Mouse (Mus musculus) forebrain, embryonic 10.5 days (tissue): Measurements from ENCODE around the gene Rhbdd3. TPM values are rescaled to one million over a fixed set of nuclear protein-coding genes. Genes with fewer than 3 reads are reported as not detected.
A peak's percentile ranks its signal among the peaks of the same experiment; 100 is the strongest.

Experiments used
- DNase-seq: peaks from one replicate; pipeline ENCODE4 v3.0.0-alpha.2; 2017; ENCODE audit warnings: low spot score; ENCODE audit errors: extremely low spot score
- H3K27ac ChIP-seq: fragments of 300-500 bp; sonication (generic); 2 replicates; pipeline ENCODE4 v1.5.1; 2016; ENCODE audit warnings: mild to moderate bottlenecking
- H3K27me3 ChIP-seq: fragments of 300-500 bp; sonication (generic); 2 replicates; pipeline ENCODE4 v1.6.1; 2016; ENCODE audit warnings: mild to moderate bottlenecking; ENCODE audit not compliant: poor library complexity, severe bottlenecking
- H3K36me3 ChIP-seq: fragments of 300-500 bp; sonication (generic); replicated peaks from 2 replicates; pipeline ENCODE4 v1.6.1; 2016; ENCODE audit warnings: mild to moderate bottlenecking, moderate library complexity
- H3K4me1 ChIP-seq: fragments of 300-500 bp; sonication (generic); 2 replicates; pipeline ENCODE4 v1.6.1; 2016
- H3K4me3 ChIP-seq: fragments of 300-500 bp; sonication (generic); 2 replicates; pipeline ENCODE4 v1.5.1; 2016; ENCODE audit warnings: mild to moderate bottlenecking, moderate library complexity
- H3K9me3 ChIP-seq: fragments of 300-500 bp; sonication (generic); 2 replicates; pipeline ENCODE4 v1.6.1; 2016; ENCODE audit warnings: mild to moderate bottlenecking, moderate library complexity
- WGBS: fragments of 180-500 bp; shearing (Covaris S2); methylation state at CpG from one replicate; pipeline ENCODE4 v1.1.7; 2016; 5-methylcytosine and 5-hydroxymethylcytosine counted together
- polyA plus RNA-seq: library from polyadenylated mRNA; unstranded; fragments of >200 nt; fragmentation: Nextera tagmentation; extraction: Ambion mirVana; gene quantifications from 2 replicates; pipeline ENCODE4 v1.2.1, GENCODE M21; 2016

Rhbdd3 gene
- polyA plus RNA-seq, 1 experiment from 2014 or later, result 29.7 TPM

DNA sequence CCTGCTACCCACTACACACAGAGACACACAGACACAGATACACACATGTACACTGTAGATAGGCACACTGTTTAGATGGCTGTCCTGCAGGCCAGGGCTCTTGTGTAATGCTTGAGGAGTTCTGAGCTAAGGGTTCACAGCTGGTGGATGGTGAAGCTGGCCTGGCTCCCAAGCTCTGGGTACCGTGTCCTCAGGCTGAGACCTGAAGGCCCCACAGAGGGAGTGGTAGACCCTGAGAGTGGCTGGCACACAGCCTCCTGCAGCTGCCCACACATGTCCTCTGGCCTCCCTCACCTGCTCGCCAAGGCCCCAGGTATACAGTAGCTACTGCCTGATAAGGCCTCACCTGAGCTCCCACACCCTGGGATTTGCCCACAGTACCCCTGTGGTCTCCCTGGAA lies 43.2 kb downstream of the Rhbdd3 start:
- Histone ChIP-seq H3K9me3 (no peaks in the 10 kb centered on the region), H3K4me1 (peaks cover 20% of the 10 kb centered on the region), H3K27me3 (no peaks in the 10 kb centered on the region), H3K27ac (no peak overlapping the region), H3K4me3 (no peak overlapping the region), H3K36me3 (peaks cover 35% of the 10 kb centered on the region)
- no peak for DNase-seq
- WGBS, result 88% methylated on average over 2 of the region's 2 CpGs

DNA sequence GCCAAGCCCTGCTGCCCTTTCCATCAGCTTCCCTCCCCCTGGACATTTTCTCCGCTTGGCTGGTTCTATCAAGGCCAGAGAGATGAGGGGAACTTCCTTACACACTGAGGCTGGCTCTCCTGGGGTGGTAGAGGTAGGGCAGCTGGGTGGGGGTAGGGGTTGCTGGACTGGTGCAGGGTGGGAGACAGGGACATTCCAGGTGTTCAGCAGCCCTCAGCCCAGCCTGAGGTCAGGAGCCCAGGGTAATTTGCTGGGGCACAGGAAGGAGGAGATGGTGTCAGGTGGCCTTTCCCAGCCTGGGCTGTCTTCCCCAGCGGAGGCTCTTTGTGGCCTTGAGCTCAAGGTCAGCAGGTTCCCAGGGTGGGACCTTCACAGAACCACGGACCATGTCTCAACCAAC lies 46.9 kb downstream of the Rhbdd3 start:
- 75% methylated on average over 3 of the region's 3 CpGs for WGBS
- peaks cover 10% of the 10 kb centered on the region for H3K27me3 ChIP-seq
- H3K4me1 ChIP-seq, result peaks cover 45% of the 10 kb centered on the region
- no peak overlapping the region for H3K4me3 ChIP-seq
- DNase-seq, result no peak
- H3K9me3 ChIP-seq, result no peaks in the 10 kb centered on the region
- peaks cover 16% of the 10 kb centered on the region for H3K36me3 ChIP-seq
- H3K27ac ChIP-seq, result peak overlapping the region; percentile 27

DNA sequence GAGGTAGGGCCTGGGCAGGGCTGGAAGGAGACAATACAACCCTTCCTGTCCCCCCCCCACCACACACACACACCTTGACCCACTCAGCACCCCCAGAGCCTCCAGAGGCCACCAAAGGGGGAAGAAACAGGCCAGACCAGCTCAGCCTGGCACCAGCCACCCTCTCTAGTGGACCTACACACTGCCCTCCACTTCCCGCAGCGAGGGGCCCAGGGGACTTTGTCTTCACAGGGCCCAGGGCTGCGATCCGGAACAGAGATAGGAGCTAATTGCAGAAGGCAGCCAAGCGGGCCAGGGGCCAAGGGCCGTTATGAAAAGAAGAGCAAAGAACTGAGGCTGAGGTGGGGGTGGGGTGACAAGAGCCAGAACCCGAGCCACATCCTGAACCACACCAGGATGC lies 50.5 kb downstream of the Rhbdd3 start:
- Histone ChIP-seq H3K27me3 (peaks cover 38% of the 10 kb centered on the region), H3K4me1 (peaks cover 63% of the 10 kb centered on the region), H3K9me3 (no peaks in the 10 kb centered on the region), H3K36me3 (peaks cover 9% of the 10 kb centered on the region), H3K4me3 (peak overlapping the region; percentile 21; the same call in 1 of the 2 replicates), H3K27ac (peak overlapping the region; percentile 76)
- no peak for DNase-seq
- WGBS, result 24% methylated on average over 7 of the region's 7 CpGs

DNA sequence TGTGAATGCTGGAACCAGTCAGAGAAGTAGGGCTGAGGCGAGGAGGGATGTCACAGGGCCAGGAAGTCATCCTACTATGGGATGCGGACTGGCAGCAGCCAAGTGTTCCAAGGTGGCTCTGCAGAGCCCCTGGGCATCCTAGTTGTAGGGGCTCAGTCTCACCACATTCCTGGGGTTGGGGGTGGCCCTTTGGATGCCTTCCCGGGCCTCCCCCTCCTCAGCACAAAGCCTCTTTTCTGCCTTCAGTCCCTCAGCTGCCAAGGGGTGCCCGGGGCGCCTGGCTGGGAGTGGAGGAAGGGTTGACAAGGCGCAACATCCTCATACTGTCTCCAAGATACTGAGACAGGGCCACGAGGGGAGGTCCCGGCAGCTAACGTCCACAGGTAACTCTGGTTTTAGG lies 51.2 kb downstream of the Rhbdd3 start:
- Histone ChIP-seq H3K9me3 (no peaks in the 10 kb centered on the region), H3K36me3 (0 out of 2 replicates have a peak, but pooled peaks cover 6% of the 10 kb centered on the region), H3K4me3 (peak overlapping the region; percentile 21; the same call in 1 of the 2 replicates), H3K27ac (peak overlapping the region; percentile 76), H3K27me3 (peaks cover 42% of the 10 kb centered on the region), H3K4me1 (peaks cover 67% of the 10 kb centered on the region)
- no peak for DNase-seq
- WGBS, result 68% methylated on average over 9 of the region's 9 CpGs

- 0 out of 2 replicates have a peak, but pooled peaks cover 2% of the 10 kb centered on the region for H3K36me3 ChIP-seq
- H3K4me1 ChIP-seq, result peaks cover 71% of the 10 kb centered on the region
- H3K9me3 ChIP-seq, result no peaks in the 10 kb centered on the region
- peak; percentile 56 for DNase-seq
- H3K27ac ChIP-seq, result peak overlapping the region; percentile 90
- WGBS, result 50% methylated on average over 9 of the region's 9 CpGs
- H3K4me3 ChIP-seq, result peak overlapping the region; percentile 73
- peaks cover 47% of the 10 kb centered on the region for H3K27me3 ChIP-seq
Measured at GRCm38 (mm10) chr11:5150416-5151246, 51.9 kb downstream of the Rhbdd3 start.

GRCm38 (mm10) chr11:5151247-5151630 lies 52.5 kb downstream of the Rhbdd3 start:
- DNase-seq, result no peak
- H3K4me3 ChIP-seq, result peak overlapping the region; percentile 73
- 12% methylated on average over 4 of the region's 4 CpGs for WGBS
- H3K36me3 ChIP-seq, result no peaks in the 10 kb centered on the region
- H3K27me3 ChIP-seq, result peaks cover 47% of the 10 kb centered on the region
- peak overlapping the region; percentile 90 for H3K27ac ChIP-seq
- H3K9me3 ChIP-seq, result no peaks in the 10 kb centered on the region
- H3K4me1 ChIP-seq, result peaks cover 70% of the 10 kb centered on the region

DNA sequence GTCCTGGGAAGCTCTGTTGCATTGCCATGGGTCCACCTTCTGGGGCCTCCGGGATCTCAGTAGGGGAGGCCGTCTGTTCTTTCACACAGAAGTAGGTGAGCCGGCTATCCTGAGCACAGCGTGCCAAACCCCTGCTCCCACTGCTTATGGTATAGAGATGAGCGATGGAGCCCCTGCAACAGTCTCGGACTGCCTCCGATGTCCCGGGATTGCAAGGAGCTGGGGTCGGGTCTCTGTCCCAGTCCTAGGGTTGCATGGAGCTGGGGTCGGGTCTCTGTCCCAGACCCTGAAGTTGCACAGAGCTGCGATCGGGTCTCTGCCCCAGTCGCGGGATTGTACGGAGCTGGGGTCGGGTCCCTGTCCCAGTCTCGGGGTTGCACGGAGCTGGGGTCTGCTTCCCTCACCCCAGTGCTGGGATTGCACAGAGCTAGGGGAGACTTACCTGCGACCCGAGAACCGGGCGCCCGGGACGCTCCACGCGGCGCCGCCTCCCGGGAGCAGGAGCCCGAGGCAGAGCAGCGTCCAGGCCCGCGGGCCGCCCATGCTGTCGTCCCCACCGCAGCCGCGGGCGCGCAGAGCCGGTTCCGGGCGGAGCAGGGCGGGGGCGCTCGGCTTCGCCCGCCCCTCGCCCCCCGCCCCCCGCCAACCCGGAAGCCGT lies 53.1 kb downstream of the Rhbdd3 start, which contains the start of gene Emid1:
Gene Emid1, minus strand, starts transcription at position 578 of the 658 bp plus-strand sequence.
- H3K4me1 ChIP-seq, result peaks cover 73% of the 10 kb centered on the region
- no peaks in the 10 kb centered on the region for H3K9me3 ChIP-seq
- peaks cover 47% of the 10 kb centered on the region for H3K27me3 ChIP-seq
- WGBS, result under 1% methylated on average over 43 of the region's 53 CpGs
- peak within 1 kb of the TSS; percentile 73 for H3K4me3 ChIP-seq
- peak within 1 kb of the TSS; percentile 90 for H3K27ac ChIP-seq
- H3K36me3 ChIP-seq, result no peaks in the 10 kb centered on the region
- DNase-seq, result peak; percentile 53

DNA sequence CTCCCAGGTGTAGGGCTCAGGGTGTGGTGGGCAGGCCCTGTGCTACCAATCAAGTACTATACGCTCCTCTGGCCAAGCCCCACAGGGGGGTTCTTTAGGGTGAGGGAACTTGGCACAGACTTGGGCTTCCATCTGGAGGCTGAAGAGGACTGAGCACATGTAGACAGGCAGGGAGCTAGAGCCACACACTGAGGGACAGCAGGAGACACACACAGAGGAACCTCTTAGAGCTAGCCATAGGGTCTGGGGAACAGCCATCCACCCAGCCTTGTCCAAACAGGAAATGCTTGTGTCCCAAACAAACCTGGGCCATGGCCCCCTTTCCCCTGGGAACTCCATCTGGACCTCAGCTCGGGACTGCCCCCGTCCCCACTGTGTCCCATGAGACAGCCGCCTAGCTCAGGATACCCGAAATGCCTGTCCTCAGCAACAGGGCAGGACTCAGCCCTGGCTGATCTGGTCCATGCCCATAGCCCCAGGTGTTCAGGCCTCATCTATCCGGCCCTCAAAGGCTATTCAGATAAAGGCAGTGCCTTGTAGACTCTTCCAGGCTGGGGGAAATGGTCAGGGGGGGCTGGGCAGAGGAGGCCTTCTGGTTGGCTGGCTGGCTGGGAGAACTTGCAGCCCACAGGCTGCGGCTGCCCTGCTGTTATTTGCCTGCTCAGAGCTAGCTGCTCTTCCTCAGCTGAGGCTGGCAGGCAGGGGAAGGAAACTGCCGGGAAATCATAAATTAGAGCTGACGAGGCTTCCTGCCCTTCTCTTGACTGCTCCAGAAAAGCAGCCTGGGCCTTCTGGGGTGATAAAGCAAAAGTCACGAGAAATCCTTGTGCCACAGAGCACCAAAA lies 56.5 kb downstream of the Rhbdd3 start:
- no peak for DNase-seq
- H3K4me3 ChIP-seq, result no peak overlapping the region
- peaks cover 49% of the 10 kb centered on the region for H3K4me1 ChIP-seq
- H3K27ac ChIP-seq, result peak overlapping the region; percentile 41; the same call in 1 of the 2 replicates
- 52% methylated on average over 10 of the region's 10 CpGs for WGBS
- peaks cover 41% of the 10 kb centered on the region for H3K27me3 ChIP-seq
- no peaks in the 10 kb centered on the region for H3K36me3 ChIP-seq
- no peaks in the 10 kb centered on the region for H3K9me3 ChIP-seq

Other genes with a start within 250 kb of the Rhbdd3 start
- gene Nf2, start 249.4 kb upstream of the Rhbdd3 start, polyA plus RNA-seq, result 57.4 and 62.4 TPM in 2 replicates
- 84.6 and 86.8 TPM in 2 replicates for gene Nipsnap1, start 225.0 kb upstream of the Rhbdd3 start, polyA plus RNA-seq
- 56.8 and 58.2 TPM in 2 replicates for gene Thoc5, start 203.6 kb upstream of the Rhbdd3 start, polyA plus RNA-seq
- gene Nefh, start 150.9 kb upstream of the Rhbdd3 start, polyA plus RNA-seq, result 0.11 and 0.17 TPM in 2 replicates
- 61.5 and 64.3 TPM in 2 replicates for gene Ap1b1, start 112.1 kb upstream of the Rhbdd3 start, polyA plus RNA-seq
- gene Rasl10a, start 40.8 kb upstream of the Rhbdd3 start, polyA plus RNA-seq, result 0.60 and 0.77 TPM in 2 replicates
- 20.0 and 20.9 TPM in 2 replicates for gene Gas2l1, start 33.6 kb upstream of the Rhbdd3 start, polyA plus RNA-seq
- gene Ewsr1, start 340 bp downstream of the Rhbdd3 start, polyA plus RNA-seq, result 896 and 966 TPM in 2 replicates
- 29.0 and 31.3 TPM in 2 replicates for gene Emid1, start 53.3 kb downstream of the Rhbdd3 start, polyA plus RNA-seq
- 11.4 TPM in 2 replicates for gene Kremen1, start 162.6 kb downstream of the Rhbdd3 start, polyA plus RNA-seq